20 mouse cellular contexts compared by ENCODE assay signal in genomic region chr16:10850905-10851304, GRCm38 (mm10). TPM values are rescaled to one million over a fixed set of nuclear protein-coding genes. Genes with fewer than 3 reads are reported as not detected.
A peak's percentile ranks its signal among the peaks of the same experiment; 100 is the strongest.
DNase-seq lines count a peak whose midpoint lies in the region; ATAC-seq and TF ChIP-seq lines count a peak whose summit lies in the region.
"Had no signal": no experiment of that assay in that cellular context is flagged by ENCODE, and none has a peak within 500 bp of the region (broad histone marks: within the 10 kb centered on the region; RNA-seq: fewer than 3 reads in every experiment).

No protein-coding gene starts in this region.

- ATAC-seq in limb, embryonic 12.5 days (ENCODE audit: insufficient number of reproducible peaks, insufficient read depth, low FRiP score, low TSS enrichment, low read depth) = peak; percentile 29; the same call in 1 of the 2 replicates
- ATAC-seq: forebrain, embryonic 14.5 days; intestine, embryonic 16.5 days had no signal

- 0 out of 2 replicates have a peak overlapping the region, but pooled peaks have one; percentile 4 for H3K9ac ChIP-seq in limb, embryonic 12.5 days (replicated peaks)
- H3K9ac ChIP-seq: midbrain, embryonic 12.5 days had no signal

- H3K9me3 ChIP-seq in embryonic facial prominence, embryonic 10.5 days = no peaks in the 10 kb centered on the region
- no peaks in the 10 kb centered on the region for H3K9me3 ChIP-seq in limb, embryonic 12.5 days
- H3K9me3 ChIP-seq: midbrain, embryonic 12.5 days had no signal

- H3K4me1 ChIP-seq in cerebellum, adult 2 months (ENCODE audit: control insufficient read depth, insufficient read depth, low read length) = peaks cover 32% of the 10 kb centered on the region
- peaks cover 36% of the 10 kb centered on the region for H3K4me1 ChIP-seq in embryonic facial prominence, embryonic 10.5 days
- peaks cover 38% of the 10 kb centered on the region for H3K4me1 ChIP-seq in limb, embryonic 12.5 days (replicated peaks)
- H3K4me1 ChIP-seq: midbrain, embryonic 12.5 days had no signal

- TF ChIP-seq CTCF in cerebellum, adult 2 months (IDR thresholded peaks at IDR 0.05; ENCODE audit: borderline replicate concordance, insufficient read depth, low read depth, low read length) = no peak

- intact Hi-C loops in heart, postnatal 25 days (cut with DNase I) = no loop called here

- no peaks in the 10 kb centered on the region for H3K27me3 ChIP-seq in cerebellum, adult 2 months (ENCODE audit: control insufficient read depth, insufficient read depth, low read length)
- no peaks in the 10 kb centered on the region for H3K27me3 ChIP-seq in embryonic facial prominence, embryonic 10.5 days (replicated peaks; ENCODE audit: low read depth, poor library complexity, severe bottlenecking)
- no peaks in the 10 kb centered on the region for H3K27me3 ChIP-seq in limb, embryonic 12.5 days
- H3K27me3 ChIP-seq: CH12.LX; midbrain, embryonic 12.5 days had no signal

- H3K27ac ChIP-seq in cerebellum, adult 2 months (ENCODE audit: insufficient read depth, low read length) = peak overlapping the region; percentile 89
- peak overlapping the region; percentile 72 for H3K27ac ChIP-seq in embryonic facial prominence, embryonic 10.5 days (replicated peaks)
- H3K27ac ChIP-seq in limb, embryonic 12.5 days = peak overlapping the region; percentile 85
- H3K27ac ChIP-seq: midbrain, embryonic 12.5 days had no signal

- TF ChIP-seq POLR2A in cerebellum, adult 2 months (IDR thresholded peaks at IDR 0.05; ENCODE audit: borderline replicate concordance, insufficient read depth, low read length) = no peak

- H3K4me3 ChIP-seq in cerebellum, adult 2 months (replicated peaks; ENCODE audit: insufficient read depth, low read depth, low read length) = no peak overlapping the region
- no peak overlapping the region for H3K4me3 ChIP-seq in embryonic facial prominence, embryonic 10.5 days
- no peak overlapping the region for H3K4me3 ChIP-seq in limb, embryonic 12.5 days (replicated peaks)
- H3K4me3 ChIP-seq: midbrain, embryonic 12.5 days had no signal

- DNase-seq in cerebellum, adult 2 months = no peak
- no peak for DNase-seq in cerebellum, adult 11 months
- peak; percentile 23 for DNase-seq in heart, postnatal 25 days (ENCODE audit: low spot score)
- no peak for DNase-seq in heart, adult 8-10 months (ENCODE audit: low spot score)
- DNase-seq in embryonic facial prominence, embryonic 10.5 days (ENCODE audit: low spot score) = no peak
- no peak for DNase-seq in frontal cortex, postnatal 10 days (ENCODE audit: low spot score in 2 of 2)
- no peak for DNase-seq in ovary, adult 18-20 months (ENCODE audit: low spot score)
- DNase-seq: kidney, postnatal 10 days; right cerebral cortex, postnatal 4 days; thymus, postnatal 36 days had no signal

- peaks cover 12% of the 10 kb centered on the region for H3K36me3 ChIP-seq in embryonic facial prominence, embryonic 10.5 days (replicated peaks)
- H3K36me3 ChIP-seq in limb, embryonic 12.5 days = no peaks in the 10 kb centered on the region
- H3K36me3 ChIP-seq: midbrain, embryonic 12.5 days had no signal

- peak overlapping the region; percentile 23; the same call in 1 of the 2 replicates for H3K4me2 ChIP-seq in limb, embryonic 12.5 days
- H3K4me2 ChIP-seq: liver, embryonic 11.5 days; midbrain, embryonic 12.5 days had no signal

- WGBS in cerebellum, adult 2 months = 56% methylated on average over 4 of the region's 4 CpGs
- WGBS in embryonic facial prominence, embryonic 10.5 days = 63% methylated on average over 4 of the region's 4 CpGs
- 59% methylated on average over 4 of the region's 4 CpGs for WGBS in limb, embryonic 12.5 days

RNA-seq across cellular contexts. Expression of gene Rmi2, which starts 16.0 kb away (rescaled TPM):
- polyA plus RNA-seq in cerebellum, adult 2 months (2012; rRNA removed) = 0.52 and 0.74 TPM in 2 replicates
- under 1 TPM; 0.56 to 0.62 TPM for total RNA-seq in heart, postnatal 25 days (2021)
- total RNA-seq in heart, adult 8-10 months (2022) = under 1 TPM; 0.29 to 0.41 (median 0.32) TPM
- 4.6 and 4.8 TPM in 2 replicates for polyA plus RNA-seq in embryonic facial prominence, embryonic 10.5 days (2016; fragmentation: Nextera tagmentation; extraction: Ambion mirVana)
- polyA plus RNA-seq in limb, embryonic 12.5 days (2016; fragmentation: Nextera tagmentation; extraction: Ambion mirVana) = 5.1 and 5.6 TPM in 2 replicates

RNA-seq across cellular contexts. Expression of gene Gm11172, which starts 38.2 kb away (rescaled TPM):
- polyA plus RNA-seq in cerebellum, adult 2 months (2012; rRNA removed) = not detected in 2 replicates
- total RNA-seq in heart, postnatal 25 days (2021) = not detected
- total RNA-seq in heart, adult 8-10 months (2022) = not detected
- not detected in 2 replicates for polyA plus RNA-seq in embryonic facial prominence, embryonic 10.5 days (2016; fragmentation: Nextera tagmentation; extraction: Ambion mirVana)
- not detected in 2 replicates for polyA plus RNA-seq in limb, embryonic 12.5 days (2016; fragmentation: Nextera tagmentation; extraction: Ambion mirVana)
- total RNA-seq: CH12.LX; gastrocnemius, adult 18-20 months; hematopoietic stem cell, adult 5-6 weeks; layer of hippocampus, postnatal 14 days had no signal
- polyA plus RNA-seq: forebrain, embryonic 14.5 days; intestine, embryonic 16.5 days; liver, embryonic 11.5 days; midbrain, embryonic 12.5 days; stomach, embryonic 14.5 days had no signal

RNA-seq across cellular contexts. Expression of gene Prm1, which starts 45.3 kb away (rescaled TPM):
- polyA plus RNA-seq in cerebellum, adult 2 months (2012; rRNA removed) = not detected in 2 replicates
- not detected for total RNA-seq in heart, postnatal 25 days (2021)
- not detected for total RNA-seq in heart, adult 8-10 months (2022)
- polyA plus RNA-seq in embryonic facial prominence, embryonic 10.5 days (2016; fragmentation: Nextera tagmentation; extraction: Ambion mirVana) = 0.36 TPM in 1 of 2 replicates, not detected in the other
- polyA plus RNA-seq in limb, embryonic 12.5 days (2016; fragmentation: Nextera tagmentation; extraction: Ambion mirVana) = 0.51 TPM in 1 of 2 replicates, not detected in the other
- total RNA-seq: CH12.LX; gastrocnemius, adult 18-20 months; hematopoietic stem cell, adult 5-6 weeks; layer of hippocampus, postnatal 14 days had no signal
- polyA plus RNA-seq: forebrain, embryonic 14.5 days; intestine, embryonic 16.5 days; liver, embryonic 11.5 days; midbrain, embryonic 12.5 days; stomach, embryonic 14.5 days had no signal

RNA-seq across cellular contexts. Expression of gene Prm2, which starts 55.0 kb away (rescaled TPM):
- not detected in 2 replicates for polyA plus RNA-seq in cerebellum, adult 2 months (2012; rRNA removed)
- total RNA-seq in heart, postnatal 25 days (2021) = not detected
- not detected for total RNA-seq in heart, adult 8-10 months (2022)
- not detected in 2 replicates for polyA plus RNA-seq in embryonic facial prominence, embryonic 10.5 days (2016; fragmentation: Nextera tagmentation; extraction: Ambion mirVana)
- polyA plus RNA-seq in limb, embryonic 12.5 days (2016; fragmentation: Nextera tagmentation; extraction: Ambion mirVana) = not detected in 2 replicates
- total RNA-seq: CH12.LX; gastrocnemius, adult 18-20 months; hematopoietic stem cell, adult 5-6 weeks; layer of hippocampus, postnatal 14 days had no signal
- polyA plus RNA-seq: forebrain, embryonic 14.5 days; intestine, embryonic 16.5 days; liver, embryonic 11.5 days; midbrain, embryonic 12.5 days; stomach, embryonic 14.5 days had no signal
